Mouse (Mus musculus): ENCODE data around the gene H2-K1.

Gene H2-K1

DNA sequence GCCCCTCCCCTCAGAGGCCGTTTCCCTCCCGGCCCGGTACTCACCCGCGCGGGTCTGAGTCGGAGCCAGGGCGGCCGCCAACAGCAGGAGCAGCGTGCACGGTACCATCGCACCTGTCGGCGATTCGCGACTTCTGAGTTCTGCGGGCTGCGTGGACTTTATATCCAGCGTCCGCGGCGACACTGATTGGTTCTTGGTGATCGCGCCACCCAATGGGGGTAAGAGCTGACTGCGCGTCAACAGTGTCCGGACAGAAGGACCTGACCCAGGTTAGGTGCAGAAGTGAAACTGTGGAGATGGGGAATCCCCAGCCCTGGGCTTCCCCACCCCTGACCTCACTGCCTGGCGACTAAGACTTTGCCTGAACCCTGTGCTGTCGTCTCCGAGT is at the start of gene H2-K1:
Gene H2-K1 (minus strand): TSS at position 198 of the 388 bp plus-strand sequence.
- DNase-seq (ENCODE audit: low read depth) = peak; percentile 99

DNA sequence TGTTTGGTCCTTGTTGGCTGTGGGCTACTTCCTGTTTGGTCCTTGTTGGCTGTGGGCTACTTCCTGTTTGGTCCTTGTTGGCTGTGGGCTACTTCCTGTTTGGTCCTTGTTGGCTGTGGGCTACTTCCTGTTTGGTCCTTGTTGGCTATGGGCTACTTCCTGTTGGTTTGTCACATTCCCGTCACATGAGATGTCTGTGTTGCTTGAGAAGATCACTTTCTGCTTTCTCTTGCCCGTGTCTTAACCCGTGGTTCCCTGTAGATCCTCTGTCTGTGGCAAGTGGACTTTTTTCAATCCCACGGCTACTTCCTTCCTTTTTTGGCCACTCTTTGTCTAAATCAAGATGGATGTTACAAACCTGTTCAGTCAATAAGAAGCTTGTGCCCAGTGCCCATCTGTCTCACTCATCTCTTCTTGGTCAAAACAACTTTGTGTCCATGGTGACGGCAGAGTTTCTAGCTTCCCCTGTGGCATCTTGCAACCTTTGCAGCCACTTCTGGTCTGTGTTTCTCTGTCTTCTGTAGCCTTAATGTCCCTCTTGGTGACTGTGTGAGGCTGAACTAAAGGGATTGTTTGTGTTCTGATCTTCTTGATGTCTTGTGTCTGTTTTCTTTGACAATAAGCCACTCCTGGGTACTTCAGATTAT is 47.4 kb upstream of the H2-K1 start:
- peak; percentile 54 for DNase-seq (ENCODE audit: low read depth)

DNA sequence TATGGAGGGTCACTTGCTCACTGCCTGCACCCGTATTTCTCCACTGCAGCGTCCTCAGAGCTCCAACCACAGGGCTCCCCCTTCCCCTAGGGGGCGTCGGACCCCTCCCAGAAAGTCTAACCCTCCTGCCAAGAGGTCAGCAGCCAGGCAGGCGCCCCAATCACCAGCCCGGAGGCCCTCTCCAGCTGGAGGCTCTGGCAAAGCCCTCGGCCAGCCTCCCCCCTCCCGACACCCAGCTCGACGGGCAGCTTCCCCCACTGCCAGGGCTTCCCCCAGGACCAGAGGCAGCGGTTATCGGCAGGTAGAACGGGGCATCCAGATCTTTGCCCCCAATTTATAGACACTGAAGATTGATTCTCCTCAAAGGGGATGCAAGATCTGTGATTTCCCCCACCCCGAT is 45.8 kb upstream of the H2-K1 start:
- DNase-seq (ENCODE audit: low read depth) = no peak

DNA sequence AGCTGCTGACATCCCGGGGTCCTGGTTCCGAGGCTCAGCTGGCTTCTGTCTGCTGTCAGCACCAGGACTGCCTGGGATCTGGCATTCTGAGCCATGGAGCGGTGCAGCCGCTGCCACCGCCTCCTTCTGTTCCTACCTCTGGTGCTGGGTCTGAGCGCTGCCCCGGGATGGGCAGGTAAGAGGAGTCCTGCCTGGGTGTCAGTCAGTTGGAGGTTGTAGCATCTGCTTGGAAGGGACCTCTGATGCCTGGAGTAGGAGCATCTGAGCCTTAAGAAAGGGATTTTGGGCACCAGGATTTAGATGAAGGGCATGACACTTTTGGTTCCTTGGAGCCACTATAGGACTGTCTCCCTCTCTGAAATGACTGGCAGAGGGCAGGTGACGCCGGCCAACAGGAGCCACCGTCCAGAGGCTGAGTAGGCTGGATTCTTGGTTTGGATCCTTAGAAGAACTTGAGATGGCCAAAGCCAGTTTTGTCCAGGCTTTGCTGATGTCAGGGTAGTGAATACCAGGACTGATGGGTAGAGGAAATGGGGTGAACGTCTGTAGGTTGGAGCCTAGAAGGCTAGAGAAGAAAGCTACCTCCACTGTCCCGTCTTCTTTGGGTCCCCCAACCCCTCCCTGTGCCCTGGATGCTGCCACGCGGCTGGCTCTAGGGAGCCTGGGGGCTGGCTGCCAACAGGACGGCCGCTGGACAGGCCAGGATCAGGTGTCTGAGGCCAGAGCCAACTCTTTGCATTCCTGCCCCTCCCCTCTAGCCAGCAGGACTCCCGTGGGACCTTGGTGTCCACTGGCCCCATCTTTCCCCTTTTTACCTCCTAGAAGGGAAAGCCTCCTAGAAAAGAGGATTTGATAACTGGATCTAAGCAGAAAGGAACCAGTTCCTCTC is 39.7 kb upstream of the H2-K1 start:
- no peak for DNase-seq (ENCODE audit: low read depth)

DNA sequence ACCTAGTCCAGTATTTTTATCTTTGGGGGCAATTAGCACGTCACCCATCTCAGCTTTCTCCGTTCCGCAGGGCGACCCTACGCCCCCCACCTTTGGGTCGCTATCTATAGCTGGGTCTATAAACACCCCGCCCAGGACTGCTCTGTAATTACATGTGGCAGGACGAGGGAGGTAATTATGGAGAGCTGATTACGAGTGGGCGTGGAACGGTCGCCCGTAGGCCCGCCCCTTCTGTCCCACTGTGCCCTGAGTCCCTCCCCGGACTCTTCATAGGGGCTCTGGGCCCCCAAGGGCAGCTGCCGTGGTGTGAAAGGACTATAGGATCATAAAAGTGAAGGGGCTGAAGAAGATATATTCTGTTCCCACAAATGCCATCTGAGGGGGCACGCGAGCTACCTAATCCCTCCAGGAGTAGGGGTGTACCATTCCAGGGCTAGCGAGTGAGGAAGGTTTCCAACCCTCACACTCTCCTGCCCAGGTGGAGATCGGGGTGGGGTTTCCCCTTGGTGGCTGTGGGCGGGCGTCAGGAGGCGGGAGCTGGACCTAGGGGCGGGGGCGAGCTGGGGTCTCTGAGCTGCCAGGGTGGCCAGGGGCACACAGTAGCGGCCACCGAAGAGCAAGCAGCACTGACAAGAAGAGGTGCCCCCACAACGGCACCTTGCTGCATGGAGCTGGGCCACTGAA is 38.9 kb upstream of the H2-K1 start, which contains the start of gene Col11a2:
Gene Col11a2 (plus strand): TSS at position 560 of the 684 bp plus-strand sequence.
- DNase-seq (ENCODE audit: low read depth) = no peak

DNA sequence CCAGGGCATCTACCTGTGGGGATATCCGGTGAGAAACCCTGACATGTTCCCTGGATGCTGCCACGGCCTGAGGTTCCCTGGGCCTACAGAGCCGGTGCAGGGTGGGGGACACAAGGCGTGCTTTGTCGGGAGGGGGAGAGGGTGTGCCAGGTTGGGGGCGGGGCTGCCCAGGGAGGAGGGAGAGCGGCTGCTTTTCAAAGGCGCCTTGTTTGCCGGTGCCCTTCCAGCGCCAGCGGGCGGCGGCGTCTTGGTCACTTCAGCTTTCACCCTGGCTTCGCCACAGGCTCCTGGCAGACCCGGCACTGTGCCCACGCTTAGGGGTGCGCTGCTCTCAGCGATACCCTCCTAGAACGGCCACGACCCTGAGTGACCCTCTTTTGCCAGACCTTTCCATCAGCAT is 38.3 kb upstream of the H2-K1 start:
- no peak for DNase-seq (ENCODE audit: low read depth)

DNA sequence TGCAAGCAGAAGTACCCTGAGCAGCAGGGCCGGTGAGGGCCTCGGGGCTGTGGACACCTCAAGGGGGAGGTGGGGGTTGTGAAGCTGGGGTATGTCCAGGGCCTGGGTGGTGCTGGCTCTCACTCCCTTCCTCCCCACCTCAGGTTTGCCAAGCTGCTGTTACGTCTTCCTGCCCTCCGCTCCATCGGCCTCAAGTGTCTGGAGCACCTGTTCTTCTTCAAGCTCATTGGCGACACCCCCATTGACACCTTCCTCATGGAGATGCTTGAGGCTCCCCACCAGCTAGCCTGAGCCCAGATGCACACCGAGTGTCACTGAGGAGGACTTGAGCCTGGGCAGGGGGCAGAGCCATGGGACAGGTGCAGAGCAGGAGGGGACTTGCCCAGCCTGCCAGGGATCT is 37.1 kb upstream of the H2-K1 start:
- DNase-seq (ENCODE audit: low read depth) = no peak

DNA sequence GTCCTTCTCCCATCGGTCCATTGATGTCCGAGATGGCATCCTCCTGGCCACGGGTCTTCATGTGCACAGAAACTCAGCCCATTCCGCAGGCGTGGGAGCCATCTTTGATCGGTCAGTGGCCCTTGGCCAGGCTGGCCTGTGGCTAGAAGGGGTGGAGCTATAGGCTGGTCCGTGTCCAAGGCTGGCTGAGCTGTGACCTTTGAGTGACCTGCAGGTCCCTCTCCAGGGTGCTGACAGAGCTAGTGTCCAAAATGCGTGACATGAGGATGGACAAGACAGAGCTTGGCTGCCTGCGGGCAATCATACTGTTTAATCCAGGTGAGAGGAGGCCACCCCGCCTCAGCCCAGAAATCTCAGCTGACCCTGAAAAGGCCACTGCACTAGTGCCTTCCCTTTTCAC is 36.5 kb upstream of the H2-K1 start:
- DNase-seq (ENCODE audit: low read depth) = no peak

DNA sequence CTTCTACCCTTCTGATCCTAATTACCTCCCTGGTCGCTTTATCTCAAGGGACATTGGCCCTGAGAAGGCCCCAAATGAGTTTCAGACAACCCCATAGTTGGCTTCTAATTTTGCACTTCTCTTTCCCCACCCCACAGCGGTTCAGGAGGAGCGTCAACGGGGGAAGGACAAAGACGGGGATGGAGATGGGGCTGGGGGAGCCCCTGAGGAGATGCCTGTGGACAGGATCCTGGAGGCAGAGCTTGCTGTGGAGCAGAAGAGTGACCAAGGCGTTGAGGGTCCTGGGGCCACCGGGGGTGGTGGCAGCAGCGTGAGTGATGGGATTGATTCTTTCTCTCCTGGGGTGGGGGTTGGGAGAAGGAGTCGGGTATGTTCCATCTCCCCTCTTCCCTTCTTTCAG is 35.4 kb upstream of the H2-K1 start:
- DNase-seq (ENCODE audit: low read depth) = no peak

DNA sequence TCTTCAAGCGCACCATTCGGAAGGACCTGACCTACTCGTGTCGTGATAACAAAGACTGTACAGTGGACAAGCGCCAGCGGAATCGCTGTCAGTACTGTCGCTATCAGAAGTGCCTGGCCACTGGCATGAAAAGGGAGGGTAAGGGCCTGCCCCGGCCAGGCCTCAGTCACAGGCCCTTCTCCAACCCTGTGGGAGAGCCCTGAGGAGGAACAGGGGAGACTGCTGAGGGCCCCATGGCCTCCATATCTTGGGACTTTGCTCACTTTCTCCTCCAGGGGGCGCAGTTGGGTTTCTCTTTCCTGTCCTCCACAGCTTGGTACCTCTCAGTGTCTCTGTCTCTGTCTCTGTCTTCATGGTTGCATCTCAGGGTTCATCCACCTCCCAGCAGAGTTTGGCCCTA is 33.9 kb upstream of the H2-K1 start:
- peak; percentile 92 for DNase-seq (ENCODE audit: low read depth)

DNA sequence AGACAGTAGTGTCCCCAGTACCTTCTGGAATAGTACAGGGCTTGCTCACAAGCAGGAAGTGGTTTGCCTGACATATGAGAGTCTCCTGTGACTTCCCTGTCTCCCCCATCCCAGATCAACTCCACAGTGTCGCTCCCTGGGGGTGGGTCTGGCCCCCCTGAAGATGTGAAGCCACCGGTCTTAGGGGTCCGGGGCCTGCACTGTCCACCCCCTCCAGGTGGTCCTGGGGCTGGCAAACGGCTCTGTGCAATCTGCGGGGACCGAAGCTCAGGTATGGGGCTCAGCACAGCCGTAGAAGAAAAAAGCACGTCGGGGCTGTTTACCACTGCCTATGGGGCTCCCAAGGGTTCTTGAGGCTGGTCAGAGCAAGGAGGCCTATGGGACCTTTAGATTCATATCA is 33.3 kb upstream of the H2-K1 start:
- DNase-seq (ENCODE audit: low read depth) = no peak

DNA sequence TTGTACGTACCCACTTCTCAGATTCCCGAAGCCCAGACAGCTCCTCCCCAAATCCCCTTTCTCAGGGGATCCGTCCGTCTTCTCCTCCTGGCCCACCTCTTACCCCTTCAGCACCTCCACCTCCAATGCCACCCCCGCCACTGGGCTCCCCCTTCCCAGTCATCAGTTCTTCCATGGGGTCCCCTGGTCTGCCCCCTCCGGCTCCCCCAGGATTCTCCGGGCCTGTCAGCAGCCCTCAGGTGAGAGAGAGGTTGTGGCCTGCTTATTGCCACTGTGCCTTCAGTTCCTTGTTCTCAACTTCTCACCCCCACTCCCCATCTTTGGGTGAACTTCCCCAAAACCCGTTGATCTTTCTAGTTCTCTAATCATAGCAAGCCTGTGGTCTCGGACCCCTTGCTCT is 32.7 kb upstream of the H2-K1 start:
- DNase-seq (ENCODE audit: low read depth) = peak; percentile 45

DNA sequence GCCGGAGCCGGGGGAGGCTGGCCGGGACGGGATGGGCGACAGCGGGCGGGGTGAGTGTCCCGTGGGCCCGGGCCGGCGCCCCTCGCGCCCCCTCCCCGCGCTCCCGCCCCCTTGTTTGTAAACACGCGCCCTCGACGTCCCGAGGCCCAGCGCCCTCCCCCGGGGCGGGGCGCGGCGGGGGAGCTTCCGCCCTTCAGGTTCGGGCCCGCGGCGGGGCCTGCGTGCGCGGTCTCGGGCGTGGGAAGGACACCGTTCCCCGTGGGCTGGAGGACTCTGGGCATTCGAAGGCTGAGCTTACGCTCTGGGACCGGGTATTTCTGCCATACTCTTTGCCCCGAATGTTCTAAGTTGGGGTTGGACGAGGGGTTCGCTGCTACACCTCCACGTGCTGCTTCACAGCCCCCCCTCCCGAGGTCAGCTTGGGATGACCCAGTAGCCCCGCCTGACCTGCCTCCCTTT is 32.1 kb upstream of the H2-K1 start:
- peak; percentile 88 for DNase-seq (ENCODE audit: low read depth)

DNA sequence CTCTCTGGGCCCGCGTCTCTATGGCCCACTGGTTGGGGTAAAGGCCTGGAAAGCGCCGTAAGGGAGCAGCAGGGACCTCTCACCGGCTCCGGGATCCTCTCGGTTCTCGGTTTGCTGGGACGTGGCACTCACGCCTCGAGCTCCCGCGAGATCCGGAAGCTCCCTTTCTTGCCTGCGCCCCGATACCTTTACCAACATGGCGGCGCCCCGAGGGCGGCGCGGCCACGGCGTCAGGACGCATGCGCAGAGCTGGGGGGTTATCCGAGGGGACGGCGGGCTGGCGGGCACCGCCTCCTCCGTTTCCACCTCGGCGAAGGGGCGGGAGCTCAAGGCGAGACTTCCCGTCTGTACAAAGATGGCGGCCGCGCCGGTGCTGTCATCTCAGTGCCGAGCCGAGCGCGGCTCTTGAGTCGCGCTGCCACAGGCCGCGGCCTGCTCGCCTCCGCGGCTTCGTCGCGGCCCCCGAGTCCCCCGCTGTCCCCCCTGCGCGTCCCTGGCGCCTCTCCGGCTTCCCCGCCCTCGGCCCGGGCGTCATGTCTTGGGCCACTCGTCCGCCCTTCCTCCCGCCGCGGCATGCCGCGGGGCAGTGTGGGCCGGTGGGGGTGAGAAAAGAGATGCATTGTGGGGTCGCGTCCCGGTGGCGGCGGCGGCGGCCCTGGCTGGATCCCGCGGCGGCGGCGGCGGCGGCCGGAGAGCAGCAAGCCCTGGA is 31.5 kb upstream of the H2-K1 start, which contains the start of the genes Slc39a7 and Rxrb:
Gene Slc39a7 (minus strand): TSS at position 218 of the 709 bp plus-strand sequence.
Gene Rxrb (plus strand): TSS at position 348 of the 709 bp plus-strand sequence.
- DNase-seq (ENCODE audit: low read depth) = peak; percentile 99

DNA sequence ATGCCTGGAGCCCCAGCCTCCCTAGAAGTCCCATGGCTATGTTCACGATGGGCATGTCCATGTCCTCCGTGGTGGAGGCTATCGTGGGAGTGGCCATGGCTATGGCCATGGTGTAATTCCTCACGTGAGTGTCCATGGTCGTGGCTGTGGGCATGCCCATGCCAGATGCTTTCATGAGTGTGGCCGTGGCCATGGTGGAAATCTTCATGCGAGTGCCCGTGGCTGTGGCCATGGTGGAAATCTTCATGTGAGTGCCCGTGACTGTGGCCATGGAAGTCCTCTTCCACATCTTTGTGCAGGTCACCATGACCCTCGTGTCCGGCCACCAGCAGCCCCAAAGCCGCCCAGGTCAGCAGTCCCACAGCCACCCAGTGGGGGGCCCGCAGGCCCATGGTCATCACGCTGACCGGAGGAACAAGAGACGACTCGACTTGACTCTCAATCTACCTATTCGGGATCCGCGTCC is 30.7 kb upstream of the H2-K1 start:
- DNase-seq (ENCODE audit: low read depth) = peak; percentile 31

DNA sequence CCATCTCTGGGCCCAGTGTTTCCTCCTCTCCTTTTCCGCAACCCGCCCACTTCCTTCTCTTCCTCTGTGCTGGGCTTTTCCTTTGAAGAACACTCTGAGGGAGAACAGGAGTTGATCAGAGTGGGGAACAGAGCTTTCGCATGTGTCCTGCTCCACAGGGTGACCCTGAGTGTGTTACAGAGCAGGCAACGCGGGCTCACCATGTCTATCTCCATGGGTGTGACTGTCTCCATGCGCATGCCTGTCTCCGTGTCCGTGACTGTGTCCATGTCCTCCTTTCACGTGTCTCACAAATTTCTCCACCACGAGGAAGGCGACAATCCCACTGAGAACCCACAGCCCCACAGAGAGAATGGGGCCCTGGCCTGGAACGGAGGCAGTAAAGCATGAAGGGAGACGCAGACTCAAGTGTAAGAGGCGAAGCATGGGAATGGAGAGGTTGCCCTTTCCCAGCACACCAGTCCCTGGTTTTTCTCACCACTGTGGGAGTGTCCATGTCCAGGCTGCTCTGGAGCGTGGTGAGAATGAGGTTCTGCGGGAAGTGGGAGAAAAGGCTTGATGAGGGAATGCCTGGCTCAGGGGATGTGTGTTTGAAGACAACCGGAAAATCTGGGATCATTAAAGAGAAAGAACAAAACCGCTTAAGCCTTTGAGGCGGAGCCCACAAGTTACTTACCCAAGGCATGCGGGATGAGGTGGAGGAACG is 29.9 kb upstream of the H2-K1 start:
- DNase-seq (ENCODE audit: low read depth) = no peak

DNA sequence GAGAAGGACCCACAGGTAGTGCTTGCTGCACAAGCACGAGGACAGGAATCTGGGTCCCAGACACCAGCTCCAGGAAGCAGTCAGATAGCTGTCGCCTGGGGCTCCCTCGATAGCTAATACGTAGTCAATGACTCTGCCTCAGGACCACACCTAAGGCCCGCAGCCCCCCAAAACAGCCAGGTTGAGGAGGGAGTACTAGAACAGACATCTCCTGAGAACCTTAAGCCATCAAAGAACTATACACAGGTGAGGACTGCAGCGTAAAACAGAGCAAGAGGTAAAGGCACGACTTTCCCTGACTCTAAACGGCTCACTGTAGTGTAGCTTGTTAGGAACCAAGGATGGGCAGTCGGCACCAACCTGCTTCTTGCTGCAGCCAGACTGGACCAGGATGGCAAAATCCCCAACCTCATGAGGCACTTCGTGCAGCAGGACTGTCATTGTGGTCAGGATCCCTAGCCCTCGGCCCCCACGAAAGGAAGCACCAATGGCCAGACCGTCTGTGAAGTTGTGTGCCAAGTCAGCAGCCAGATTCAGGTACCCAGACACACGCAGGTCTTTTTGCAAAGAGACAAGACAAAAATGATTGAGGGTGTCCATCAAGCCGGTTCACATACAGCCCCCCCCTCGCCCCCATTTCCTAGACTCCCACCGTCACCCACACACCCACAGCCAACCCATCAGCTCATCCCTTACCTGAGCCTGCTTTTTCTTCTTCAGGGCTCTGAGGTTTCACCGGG is 29.2 kb upstream of the H2-K1 start:
- DNase-seq (ENCODE audit: low read depth) = no peak

DNA sequence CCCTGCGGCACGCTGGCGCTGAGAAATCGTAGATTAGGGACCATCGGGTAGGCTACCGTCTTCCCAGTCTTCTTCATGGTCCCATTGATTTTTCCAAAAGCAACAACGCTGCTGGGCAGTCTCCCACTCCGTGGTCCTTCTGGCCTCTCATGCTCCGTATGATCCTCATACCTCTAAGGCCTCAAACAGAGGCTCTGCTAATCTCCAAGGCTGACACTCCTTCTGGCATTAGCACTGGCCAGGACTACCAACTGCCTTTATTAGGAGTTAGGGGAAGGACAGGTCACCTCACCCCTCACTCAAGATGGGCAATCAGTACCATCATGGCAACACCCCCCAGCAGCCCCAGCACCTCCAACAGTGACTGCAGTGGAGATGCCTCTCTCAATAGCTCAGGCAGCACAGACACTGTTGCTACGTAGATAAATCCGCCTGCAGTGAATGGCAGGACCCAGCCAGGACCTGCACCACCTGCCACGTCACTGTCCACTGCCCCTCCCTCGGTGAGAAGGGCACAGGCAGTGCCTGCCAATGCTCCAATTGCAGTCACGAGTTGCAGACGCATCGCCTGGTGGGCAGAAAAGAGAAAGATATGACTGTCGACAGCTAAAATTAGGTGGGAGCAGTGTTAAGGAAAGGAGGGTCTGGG is 28.5 kb upstream of the H2-K1 start:
- DNase-seq (ENCODE audit: low read depth) = no peak

DNA sequence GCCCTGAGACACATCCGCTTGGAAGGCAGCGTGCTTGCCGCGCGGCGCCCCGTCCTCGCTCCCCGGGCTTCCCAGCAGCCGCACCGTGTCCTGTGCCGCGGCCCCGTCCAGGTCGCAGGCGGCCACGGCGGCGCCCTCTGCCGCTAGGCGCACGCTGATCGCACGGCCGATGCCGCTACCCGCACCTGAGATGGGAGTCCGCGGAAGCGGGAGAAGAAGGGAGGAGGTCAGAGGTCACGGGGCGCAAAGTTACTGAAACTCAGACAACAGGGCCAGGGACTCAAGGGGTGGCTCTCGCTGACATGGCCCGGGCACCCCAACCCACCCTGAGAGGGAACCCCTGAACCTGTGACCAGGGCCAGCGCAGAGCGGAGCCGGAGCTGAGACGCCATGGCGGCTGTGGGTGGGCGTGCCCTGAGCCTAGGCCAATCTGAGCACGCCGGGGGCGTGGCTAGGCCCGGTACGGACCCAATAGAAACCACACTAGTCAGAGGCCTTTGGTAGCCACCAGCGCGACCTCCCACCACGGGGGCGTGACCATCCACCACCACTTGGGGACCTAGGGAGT is 27.6 kb upstream of the H2-K1 start, which contains the start of gene H2-Ke6:
Gene H2-Ke6 (minus strand): TSS at position 405 of the 568 bp plus-strand sequence.
- peak; percentile 96 for DNase-seq (ENCODE audit: low read depth)
